Mouse (Mus musculus) megakaryocyte, embryonic 14.5 days (primary cell): ENCODE measurements around the gene Wdr93. TPM values are rescaled to one million over a fixed set of nuclear protein-coding genes. Genes with fewer than 3 reads are reported as not detected.

Experiments used
- H3K27me3 ChIP-seq: replicated peaks from 2 replicates; pipeline ENCODE3; 2012; ENCODE audit warnings: inconsistent platforms
- H3K36me3 ChIP-seq: replicated peaks from 2 replicates; pipeline ENCODE3; 2012; ENCODE audit warnings: low read length, inconsistent platforms, mixed read lengths
- H3K4me1 ChIP-seq: 2 replicates; pipeline ENCODE4 v1.6.1; 2012; ENCODE audit warnings: inconsistent platforms
- H3K4me3 ChIP-seq: replicated peaks from 2 replicates; pipeline ENCODE3; 2012; ENCODE audit warnings: moderate library complexity, mild to moderate bottlenecking, inconsistent platforms
- H3K9me3 ChIP-seq: 2 replicates; pipeline ENCODE4 v1.6.1; 2012; ENCODE audit warnings: inconsistent platforms
- FLI1 ChIP-seq: IDR thresholded peaks from 2 replicates; pipeline ENCODE4 v1.6.1; 2012; ENCODE audit warnings: low read length, inconsistent platforms, mixed read lengths
- GATA1 ChIP-seq: IDR thresholded peaks from 3 replicates; pipeline ENCODE4 v1.6.1; 2012; ENCODE audit warnings: mixed read lengths, low read length, inconsistent platforms, borderline replicate concordance
- polyA plus RNA-seq: library from polyadenylated mRNA; stranded (reverse); fragments of >175 nt; gene quantifications from 2 replicates; pipeline ENCODE4 v1.2.3, GENCODE M21; 2012; ENCODE audit warnings: low replicate concordance; ENCODE audit not compliant: insufficient read depth

The Wdr93 gene
- polyA plus RNA-seq, 1 experiment, result not detected

DNA sequence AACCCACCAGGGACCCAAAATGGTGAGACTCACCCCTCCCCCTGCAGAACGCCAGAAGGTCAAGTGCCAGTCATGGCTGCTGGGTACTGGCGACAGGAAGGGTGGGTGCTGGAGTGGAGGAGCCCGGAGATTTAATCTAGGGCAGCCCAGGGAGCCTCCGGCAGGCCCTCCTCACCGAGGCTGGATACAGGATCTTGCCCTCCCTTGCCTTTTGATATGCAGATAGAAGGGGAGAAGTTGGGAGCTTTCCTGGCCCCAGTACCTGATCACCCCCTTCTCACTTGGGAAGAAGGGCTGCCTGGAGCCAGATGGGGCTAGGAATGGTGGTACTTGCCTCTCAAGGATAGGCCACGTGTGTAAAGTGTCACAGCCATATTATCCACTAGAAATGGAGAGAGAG lies 75.4 kb downstream of the Wdr93 start:
- TF ChIP-seq GATA1 (no peak), FLI1 (no peak)
- no peaks in the 10 kb centered on the region for H3K36me3 ChIP-seq
- no peaks in the 10 kb centered on the region for H3K9me3 ChIP-seq
- peaks cover 35% of the 10 kb centered on the region for H3K4me1 ChIP-seq
- no peak overlapping the region for H3K4me3 ChIP-seq
- H3K27me3 ChIP-seq, result peaks cover 64% of the 10 kb centered on the region

DNA sequence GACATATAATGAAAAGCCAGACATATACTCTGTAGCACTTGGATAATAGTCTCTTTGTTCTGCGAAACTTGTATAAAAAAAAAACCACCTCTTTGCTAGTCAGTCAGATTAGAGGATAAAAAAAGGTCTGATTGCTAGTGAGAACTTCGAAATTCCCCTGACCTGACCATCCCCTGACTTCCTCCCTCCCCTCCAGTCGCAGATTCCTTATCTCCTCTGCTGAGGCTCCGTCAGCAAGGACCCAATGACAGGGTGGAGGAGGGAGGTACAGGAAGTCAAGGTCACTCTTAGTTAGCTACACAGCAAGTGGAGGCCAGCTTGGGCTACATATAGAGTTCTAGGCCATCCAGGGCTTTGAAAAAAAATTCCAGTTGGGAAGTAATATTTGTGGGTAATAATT lies 76.6 kb downstream of the Wdr93 start:
- Histone ChIP-seq H3K4me3 (no peak overlapping the region), H3K4me1 (peaks cover 27% of the 10 kb centered on the region), H3K9me3 (peaks cover 1% of the 10 kb centered on the region; the same call in 1 of the 2 replicates), H3K36me3 (no peaks in the 10 kb centered on the region), H3K27me3 (peaks cover 65% of the 10 kb centered on the region)
- TF ChIP-seq FLI1 (no peak), GATA1 (no peak)

DNA sequence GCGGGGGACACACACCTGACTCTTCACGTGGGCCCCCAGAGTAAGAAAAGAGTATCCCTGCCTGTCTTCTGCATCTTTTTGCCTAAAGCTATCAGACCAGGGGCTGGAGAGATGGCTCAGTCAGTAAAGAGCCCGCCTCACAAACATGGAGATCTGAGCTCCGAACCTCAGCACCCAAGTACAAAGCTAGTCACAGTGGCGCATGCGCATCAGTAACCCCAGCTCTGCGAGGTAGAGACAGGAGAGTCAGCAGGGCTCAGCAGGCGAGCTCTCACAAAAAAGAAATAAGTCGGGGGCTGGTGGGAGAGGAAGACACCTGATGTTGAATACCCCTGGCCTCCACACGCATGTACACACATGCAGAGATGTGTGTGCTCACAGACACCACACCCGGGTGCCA lies 77.0 kb downstream of the Wdr93 start:
- Histone ChIP-seq H3K4me1 (peaks cover 26% of the 10 kb centered on the region), H3K9me3 (peaks cover 6% of the 10 kb centered on the region; the same call in 1 of the 2 replicates), H3K27me3 (peaks cover 65% of the 10 kb centered on the region), H3K4me3 (no peak overlapping the region), H3K36me3 (no peaks in the 10 kb centered on the region)
- TF ChIP-seq FLI1 (no peak), GATA1 (no peak)

DNA sequence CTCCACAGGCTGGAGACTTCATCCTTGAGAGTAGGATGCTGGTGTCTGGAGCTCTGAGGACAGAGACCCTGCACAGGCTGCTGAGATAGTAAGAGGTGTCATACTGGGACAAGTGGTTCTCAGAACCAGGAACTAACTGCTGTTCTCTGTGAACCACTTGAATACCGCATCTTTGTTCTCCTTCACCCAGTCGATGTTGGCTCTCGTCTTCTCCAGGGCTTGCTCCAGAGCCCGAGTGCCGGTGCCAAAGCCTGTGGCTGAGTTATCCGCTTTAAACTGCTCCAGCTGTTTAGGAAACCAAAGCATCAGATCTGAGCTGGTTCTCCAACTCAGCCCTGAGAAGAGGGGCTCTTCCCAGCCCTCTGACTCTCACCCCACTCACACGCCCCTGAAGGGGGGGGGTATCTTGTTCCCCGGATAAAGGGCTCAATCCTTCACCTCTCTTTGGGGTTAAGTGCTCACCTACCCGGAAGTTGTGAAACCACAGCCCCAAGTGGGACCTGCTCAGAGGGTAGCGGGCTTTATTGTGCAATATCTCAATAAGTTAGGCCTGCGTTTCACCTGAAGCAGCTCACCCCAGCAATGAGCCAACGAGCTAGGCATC lies 79.2 kb downstream of the Wdr93 start:
- Histone ChIP-seq H3K36me3 (no peaks in the 10 kb centered on the region), H3K9me3 (peaks cover 6% of the 10 kb centered on the region; the same call in 1 of the 2 replicates), H3K4me1 (peaks cover 26% of the 10 kb centered on the region), H3K4me3 (no peak overlapping the region), H3K27me3 (peaks cover 68% of the 10 kb centered on the region)
- TF ChIP-seq GATA1, result no peak
- no peak for TF ChIP-seq FLI1

DNA sequence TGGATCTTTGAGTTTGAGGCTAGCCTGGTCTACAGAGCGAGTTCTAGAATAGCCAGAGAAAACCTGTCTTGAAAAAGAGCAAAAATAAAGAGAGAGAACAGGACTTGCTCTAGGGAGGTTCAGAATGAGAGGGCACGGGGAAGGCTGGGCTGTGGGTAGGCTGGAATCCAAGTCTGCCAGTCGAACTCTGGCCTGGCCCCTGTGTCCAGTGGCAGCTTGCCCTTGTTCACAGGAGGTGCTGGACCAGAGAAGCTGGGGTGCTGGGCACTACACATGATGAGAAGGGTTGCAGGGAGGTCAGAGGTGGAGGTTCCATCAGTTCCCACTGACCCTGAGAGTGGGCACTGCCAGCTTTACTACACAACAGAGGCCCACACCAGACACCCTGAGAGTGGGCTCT lies 85.4 kb downstream of the Wdr93 start:
- Histone ChIP-seq H3K4me1 (no peaks in the 10 kb centered on the region), H3K36me3 (no peaks in the 10 kb centered on the region), H3K27me3 (peaks cover 47% of the 10 kb centered on the region), H3K4me3 (no peak overlapping the region), H3K9me3 (peaks cover 6% of the 10 kb centered on the region; the same call in 1 of the 2 replicates)
- TF ChIP-seq GATA1, result no peak
- TF ChIP-seq FLI1, result no peak

DNA sequence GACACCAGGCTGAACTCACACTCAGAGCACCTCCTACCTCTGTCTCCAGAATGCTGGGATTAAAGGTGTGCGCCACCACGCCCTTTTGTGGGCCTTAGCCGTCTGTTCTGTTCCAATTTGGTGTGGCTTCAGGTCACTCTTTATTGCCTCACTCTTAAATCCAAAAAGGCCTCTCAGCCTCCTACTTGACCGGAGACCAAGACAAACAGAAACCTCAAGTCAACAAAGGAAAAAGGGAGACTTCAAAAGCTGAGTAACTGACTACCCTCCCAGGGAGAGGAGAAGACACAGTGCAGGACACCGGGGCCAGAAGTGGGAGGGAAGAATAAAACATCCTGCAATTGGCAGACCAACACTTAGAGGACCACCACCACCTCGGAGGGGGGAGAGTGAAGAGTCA lies 88.2 kb downstream of the Wdr93 start:
- Histone ChIP-seq H3K9me3 (no peaks in the 10 kb centered on the region), H3K4me3 (no peak overlapping the region), H3K4me1 (no peaks in the 10 kb centered on the region), H3K36me3 (no peaks in the 10 kb centered on the region), H3K27me3 (peaks cover 45% of the 10 kb centered on the region)
- no peak for TF ChIP-seq GATA1
- TF ChIP-seq FLI1, result no peak

DNA sequence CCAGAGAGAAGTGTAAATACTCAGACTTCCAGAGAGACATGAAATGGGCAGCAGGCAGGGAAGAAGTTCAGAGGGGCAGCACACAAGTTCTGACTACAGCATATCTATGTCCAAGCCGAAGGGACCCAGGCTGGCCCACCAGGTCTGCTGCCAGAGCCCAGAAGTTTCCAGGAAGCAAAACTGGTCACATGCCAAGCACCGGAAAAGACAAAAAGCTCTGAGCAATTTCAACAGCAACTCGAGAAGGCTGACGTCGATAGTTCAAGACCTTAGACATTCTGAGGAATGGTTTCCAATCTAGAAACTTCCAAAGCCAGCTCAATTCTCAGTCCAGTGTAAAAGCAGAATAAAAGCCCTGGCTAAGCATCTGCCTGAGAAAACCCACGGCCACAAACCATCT lies 88.6 kb downstream of the Wdr93 start:
- TF ChIP-seq GATA1, result no peak
- TF ChIP-seq FLI1, result no peak

DNA sequence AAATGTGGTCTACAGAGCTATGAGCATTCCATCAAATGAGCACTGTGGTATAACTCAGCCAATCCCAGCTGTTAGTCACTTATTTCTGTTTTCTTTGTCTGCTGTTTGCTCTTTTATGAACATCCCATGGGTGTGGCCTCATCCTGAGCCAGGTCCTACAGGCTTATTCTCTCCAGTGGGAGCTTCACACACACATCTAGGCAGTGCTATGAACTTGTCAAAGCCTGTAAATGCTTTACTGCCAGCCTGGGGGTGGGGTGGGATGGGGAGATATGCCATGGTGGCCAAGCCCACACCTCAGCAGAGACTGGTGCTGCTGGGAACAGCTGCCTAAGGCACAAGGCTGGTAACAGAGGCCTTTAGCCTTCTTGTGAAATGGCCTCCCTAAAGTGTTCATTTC lies 90.0 kb downstream of the Wdr93 start:
- Histone ChIP-seq H3K4me1 (no peaks in the 10 kb centered on the region), H3K36me3 (no peaks in the 10 kb centered on the region), H3K4me3 (no peak overlapping the region), H3K27me3 (peaks cover 44% of the 10 kb centered on the region), H3K9me3 (no peaks in the 10 kb centered on the region)
- TF ChIP-seq GATA1, result no peak
- no peak for TF ChIP-seq FLI1

More for the DNA sequence above, 88.6 kb downstream of the Wdr93 start:
- H3K36me3 ChIP-seq, result no peaks in the 10 kb centered on the region
- no peaks in the 10 kb centered on the region for H3K9me3 ChIP-seq
- peaks cover 46% of the 10 kb centered on the region for H3K27me3 ChIP-seq
- H3K4me3 ChIP-seq, result no peak overlapping the region
- H3K4me1 ChIP-seq, result no peaks in the 10 kb centered on the region

DNA sequence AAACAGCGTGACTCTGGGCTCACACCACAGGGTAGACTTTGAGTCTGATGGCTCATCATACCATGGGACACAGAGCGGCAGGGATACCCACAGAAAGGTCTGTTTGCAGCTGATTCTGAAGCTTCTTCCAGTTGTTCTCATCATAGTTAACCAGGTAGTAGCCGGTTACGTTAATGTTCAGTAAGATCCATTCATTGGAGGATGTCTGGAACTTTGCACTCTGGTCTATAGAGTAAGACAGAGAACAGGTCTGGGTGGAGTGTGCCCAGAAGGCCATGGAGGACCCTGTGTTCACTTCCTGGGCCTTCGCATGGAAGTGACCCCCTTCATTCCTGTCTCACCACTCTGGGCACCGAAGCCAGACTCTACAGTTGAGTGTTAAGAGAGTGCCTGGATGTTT lies 92.2 kb downstream of the Wdr93 start:
- TF ChIP-seq GATA1 (no peak), FLI1 (no peak)
- H3K9me3 ChIP-seq, result no peaks in the 10 kb centered on the region
- peaks cover 59% of the 10 kb centered on the region for H3K27me3 ChIP-seq
- H3K36me3 ChIP-seq, result no peaks in the 10 kb centered on the region
- H3K4me1 ChIP-seq, result no peaks in the 10 kb centered on the region
- no peak overlapping the region for H3K4me3 ChIP-seq

Other genes with a start within 250 kb of the Wdr93 start
- gene Rhcg, start 125.5 kb upstream of the Wdr93 start, polyA plus RNA-seq, result not detected in 2 replicates
- gene Ticrr, start 83.0 kb upstream of the Wdr93 start, polyA plus RNA-seq, result 1.9 and 4.4 TPM in 2 replicates
- 1.4 TPM in 1 of 2 replicates, not detected in the other for gene Kif7, start 27.4 kb upstream of the Wdr93 start, polyA plus RNA-seq
- 1.7 TPM in 1 of 2 replicates, not detected in the other for gene Plin1, start 10.3 kb upstream of the Wdr93 start, polyA plus RNA-seq
- gene Pex11a, start within 50 bp of the Wdr93 start, polyA plus RNA-seq, result 0.81 TPM in 1 of 2 replicates, not detected in the other
- gene Mesp1, start 50.6 kb downstream of the Wdr93 start, polyA plus RNA-seq, result not detected in 2 replicates
- not detected in 2 replicates for gene Mesp2, start 67.6 kb downstream of the Wdr93 start, polyA plus RNA-seq
- 3.1 and 11.4 TPM in 2 replicates for gene Anpep, start 117.9 kb downstream of the Wdr93 start, polyA plus RNA-seq
- gene Ap3s2, start 177.5 kb downstream of the Wdr93 start, polyA plus RNA-seq, result 5.0 and 7.9 TPM in 2 replicates
- gene Arpin, start 192.2 kb downstream of the Wdr93 start, polyA plus RNA-seq, result 0.74 and 1.5 TPM in 2 replicates